Mouse (Mus musculus) forebrain, embryonic 11.5 days (tissue): ENCODE measurements at regions not wholly inside any gene's neighbourhood (a gene's known extent, or its start where the extent isn't known, plus 50 kb on each side); places are given as distances from the start of the nearest gene placed in this dataset.

Experiments used
- ATAC-seq: fragments of 200-750 bp; cut with Nextera tagmentation; replicated peaks from 2 replicates; pipeline ENCODE4 v1.8.0; 2017; ENCODE audit warnings: moderate TSS enrichment; ENCODE audit not compliant: low FRiP score
- DNase-seq: peaks from one replicate; pipeline ENCODE4 v3.0.0-alpha.2; 2017; ENCODE audit warnings: low spot score
- H3K27ac ChIP-seq: fragments of 300-500 bp; sonication (generic); 2 replicates; pipeline ENCODE4 v1.5.1; 2014; ENCODE audit warnings: low read depth, low read length
- H3K27me3 ChIP-seq: fragments of 300-500 bp; sonication (generic); 2 replicates; pipeline ENCODE4 v1.6.1; 2014; ENCODE audit warnings: mild to moderate bottlenecking, low read length, mixed read lengths; ENCODE audit not compliant: control insufficient read depth, insufficient read depth
- H3K36me3 ChIP-seq: fragments of 300-500 bp; sonication (generic); 2 replicates; pipeline ENCODE4 v1.6.1; 2014; ENCODE audit warnings: mild to moderate bottlenecking, low read length, moderate library complexity, mixed read lengths; ENCODE audit not compliant: control insufficient read depth, insufficient read depth
- H3K4me1 ChIP-seq: fragments of 300-500 bp; sonication (generic); replicated peaks from 2 replicates; pipeline ENCODE4 v1.6.1; 2014; ENCODE audit warnings: low read length, mixed read lengths; ENCODE audit not compliant: control insufficient read depth, insufficient read depth
- H3K4me2 ChIP-seq: fragments of 300-500 bp; sonication (generic); 2 replicates; pipeline ENCODE4 v1.6.1; 2014; ENCODE audit warnings: low read depth, mild to moderate bottlenecking, low read length, moderate library complexity, mixed read lengths; ENCODE audit not compliant: severe bottlenecking
- H3K4me3 ChIP-seq: fragments of 300-500 bp; sonication (generic); 2 replicates; pipeline ENCODE4 v1.5.1; 2014; ENCODE audit warnings: low read depth, low read length
- H3K9ac ChIP-seq: fragments of 300-500 bp; sonication (generic); 2 replicates; pipeline ENCODE4 v1.6.1; 2014; ENCODE audit warnings: low read length
- H3K9me3 ChIP-seq: fragments of 300-500 bp; sonication (generic); 2 replicates; pipeline ENCODE4 v1.6.1; 2016; ENCODE audit warnings: low read length, mixed read lengths; ENCODE audit not compliant: control insufficient read depth
- WGBS: fragments of 180-500 bp; shearing (Covaris S2); extraction: QIAGEN DNeasy Blood & Tissue Kit; methylation state at CpG from one replicate; pipeline ENCODE4 v1.1.7; 2014; 5-methylcytosine and 5-hydroxymethylcytosine counted together

DNA sequence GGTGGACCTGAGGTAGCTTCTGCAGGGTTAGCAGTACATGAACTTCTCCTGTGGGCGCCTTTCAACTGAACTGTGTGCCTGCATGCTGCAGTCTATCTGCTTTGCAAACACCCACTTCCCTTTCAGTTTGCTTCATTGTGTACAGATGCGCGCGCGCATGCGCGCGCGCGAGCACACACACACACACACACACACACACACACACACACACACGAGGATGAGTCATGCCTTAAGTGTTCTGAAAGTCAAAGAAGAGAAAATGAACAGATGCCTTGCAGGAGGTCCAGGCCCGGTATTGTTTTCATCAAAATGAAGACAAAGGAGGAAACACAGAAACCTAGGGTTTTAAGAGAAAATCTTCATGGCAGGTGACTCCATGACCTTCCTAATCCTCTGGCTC, 124.3 kb downstream of the Asb1 start:
- H3K27ac ChIP-seq: no peak overlapping the region
- H3K27me3 ChIP-seq: no peaks in the 10 kb centered on the region
- H3K9ac ChIP-seq: no peak overlapping the region
- no peak overlapping the region for H3K4me3 ChIP-seq
- no peaks in the 10 kb centered on the region for H3K9me3 ChIP-seq
- no peak for ATAC-seq
- no peaks in the 10 kb centered on the region for H3K4me1 ChIP-seq
- no peaks in the 10 kb centered on the region for H3K36me3 ChIP-seq
- H3K4me2 ChIP-seq: no peak overlapping the region
- no peak for DNase-seq
- WGBS: 86% methylated on average over 12 of the region's 12 CpGs

DNA sequence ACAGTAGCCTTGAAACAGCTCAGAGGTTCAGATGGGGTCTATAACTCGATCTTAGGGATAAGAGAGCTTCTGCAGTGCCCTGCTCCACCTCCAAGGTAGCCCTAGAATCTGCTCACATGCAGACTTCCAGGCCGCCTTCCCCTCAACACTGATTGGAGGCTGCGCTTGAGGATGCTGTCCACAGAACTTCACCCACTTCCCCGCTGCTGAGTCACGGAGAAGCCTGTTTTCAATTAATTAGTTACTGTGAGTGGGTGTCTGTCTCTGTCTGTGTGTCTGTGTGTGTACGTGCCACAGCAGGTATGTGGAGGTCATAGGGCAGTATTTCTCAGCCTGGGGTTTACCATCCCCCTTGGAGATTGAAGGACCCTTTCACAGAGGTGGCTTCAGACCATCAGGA, 128.2 kb downstream of the Asb1 start:
- no peak for DNase-seq
- Histone ChIP-seq H3K27me3 (no peaks in the 10 kb centered on the region), H3K9me3 (no peaks in the 10 kb centered on the region), H3K36me3 (no peaks in the 10 kb centered on the region), H3K4me1 (no peaks in the 10 kb centered on the region), H3K4me2 (no peak overlapping the region), H3K9ac (no peak overlapping the region), H3K4me3 (no peak overlapping the region), H3K27ac (no peak overlapping the region)
- no peak for ATAC-seq
- WGBS: 73% methylated on average over 6 of the region's 6 CpGs

DNA sequence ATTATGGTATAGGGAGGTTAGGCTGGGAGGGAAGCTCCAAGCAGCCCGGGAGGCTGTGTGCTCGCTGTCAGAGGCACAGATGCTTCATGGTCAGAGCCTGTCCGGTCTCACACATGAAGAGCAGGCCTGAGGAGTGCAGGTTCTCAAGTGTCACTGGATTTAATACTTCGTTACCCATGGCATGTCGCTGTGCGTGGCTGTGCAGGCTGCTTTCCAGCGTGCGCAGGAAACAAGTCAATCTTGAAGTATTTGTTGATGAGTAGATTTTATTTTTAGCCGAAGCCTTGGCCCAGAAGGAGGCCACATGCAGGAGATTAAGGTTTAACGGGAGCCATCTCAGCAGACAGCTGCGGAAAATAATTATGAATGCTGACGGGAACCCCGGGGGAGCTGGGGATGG, 130.3 kb upstream of the Twist2 start:
- Histone ChIP-seq H3K4me3 (no peak overlapping the region), H3K27me3 (no peaks in the 10 kb centered on the region), H3K4me1 (no peaks in the 10 kb centered on the region), H3K9me3 (no peaks in the 10 kb centered on the region), H3K27ac (no peak overlapping the region), H3K9ac (no peak overlapping the region), H3K36me3 (no peaks in the 10 kb centered on the region), H3K4me2 (no peak overlapping the region)
- 79% methylated on average over 13 of the region's 13 CpGs for WGBS
- DNase-seq: no peak
- ATAC-seq: no peak

GRCm38 (mm10) chr1:91674082-91674655, 127.1 kb upstream of the Twist2 start:
- WGBS: 86% methylated on average over 6 of the region's 6 CpGs
- H3K4me3 ChIP-seq: no peak overlapping the region
- H3K36me3 ChIP-seq: no peaks in the 10 kb centered on the region
- no peaks in the 10 kb centered on the region for H3K9me3 ChIP-seq
- H3K9ac ChIP-seq: no peak overlapping the region
- no peak overlapping the region for H3K27ac ChIP-seq
- no peaks in the 10 kb centered on the region for H3K27me3 ChIP-seq
- DNase-seq (no peak), ATAC-seq (no peak)
- H3K4me1 ChIP-seq: no peaks in the 10 kb centered on the region
- H3K4me2 ChIP-seq: no peak overlapping the region

GRCm38 (mm10) chr1:91677062-91677461, 124.2 kb upstream of the Twist2 start:
- no peak for DNase-seq
- WGBS: 74% methylated on average over 3 of the region's 3 CpGs
- Histone ChIP-seq H3K4me3 (no peak overlapping the region), H3K4me1 (no peaks in the 10 kb centered on the region), H3K27me3 (no peaks in the 10 kb centered on the region), H3K36me3 (no peaks in the 10 kb centered on the region), H3K9me3 (no peaks in the 10 kb centered on the region), H3K27ac (no peak overlapping the region), H3K4me2 (no peak overlapping the region), H3K9ac (no peak overlapping the region)
- no peak for ATAC-seq

DNA sequence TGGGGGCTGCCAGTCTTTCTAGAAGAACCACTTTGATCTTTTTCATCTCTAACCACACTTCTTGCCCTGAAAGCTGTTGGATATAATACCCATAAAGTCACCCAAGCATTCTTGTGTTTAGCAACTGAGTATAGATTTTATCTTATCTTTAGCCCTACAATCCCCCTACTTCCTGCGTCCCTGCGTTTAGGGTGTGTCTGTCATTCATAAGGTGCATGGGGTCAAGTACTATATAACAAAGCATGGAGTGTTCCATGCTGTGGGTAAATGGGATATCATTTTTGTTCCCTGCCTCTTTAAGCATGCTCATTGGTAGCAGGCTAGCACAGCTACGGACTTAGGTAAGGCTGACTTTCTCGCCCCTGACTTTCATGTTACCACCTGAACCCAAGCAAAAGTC, 122.5 kb upstream of the Twist2 start:
- no peaks in the 10 kb centered on the region for H3K4me1 ChIP-seq
- no peaks in the 10 kb centered on the region for H3K36me3 ChIP-seq
- ATAC-seq: no peak
- H3K4me3 ChIP-seq: no peak overlapping the region
- no peak overlapping the region for H3K4me2 ChIP-seq
- H3K9me3 ChIP-seq: no peaks in the 10 kb centered on the region
- no peak for DNase-seq
- 82% methylated on average over 4 of the region's 4 CpGs for WGBS
- H3K9ac ChIP-seq: no peak overlapping the region
- no peaks in the 10 kb centered on the region for H3K27me3 ChIP-seq
- H3K27ac ChIP-seq: no peak overlapping the region

DNA sequence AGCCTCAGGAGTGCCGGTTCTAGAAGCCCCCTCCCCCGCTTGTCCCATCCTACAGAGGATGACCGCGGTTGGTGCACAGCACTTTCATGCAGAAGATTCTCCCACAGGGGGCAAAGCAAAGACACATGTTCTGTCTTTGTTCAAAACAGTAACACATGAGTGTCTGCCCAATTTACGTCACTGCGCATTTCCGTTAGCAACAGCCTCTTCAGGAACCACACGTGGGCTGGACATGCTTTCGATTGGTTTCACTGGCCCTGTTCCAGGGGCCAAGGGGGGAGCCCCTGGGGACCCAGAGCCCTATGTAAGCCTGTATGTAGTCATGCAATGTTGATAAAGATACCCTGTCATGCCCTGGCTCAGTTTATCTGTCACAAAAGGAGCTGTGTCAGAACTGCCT, 116.2 kb upstream of the Twist2 start:
- H3K4me2 ChIP-seq: no peak overlapping the region
- H3K4me1 ChIP-seq: no peaks in the 10 kb centered on the region
- no peak overlapping the region for H3K27ac ChIP-seq
- no peaks in the 10 kb centered on the region for H3K27me3 ChIP-seq
- ATAC-seq (no peak), DNase-seq (no peak)
- H3K4me3 ChIP-seq: no peak overlapping the region
- no peaks in the 10 kb centered on the region for H3K9me3 ChIP-seq
- WGBS: 71% methylated on average over 9 of the region's 9 CpGs
- H3K9ac ChIP-seq: no peak overlapping the region
- no peaks in the 10 kb centered on the region for H3K36me3 ChIP-seq

GRCm38 (mm10) chr1:91685789-91686188, 115.5 kb upstream of the Twist2 start:
- no peaks in the 10 kb centered on the region for H3K27me3 ChIP-seq
- no peaks in the 10 kb centered on the region for H3K4me1 ChIP-seq
- ATAC-seq (no peak), DNase-seq (no peak)
- no peaks in the 10 kb centered on the region for H3K9me3 ChIP-seq
- 82% methylated on average over 6 of the region's 6 CpGs for WGBS
- H3K4me2 ChIP-seq: no peak overlapping the region
- H3K27ac ChIP-seq: no peak overlapping the region
- H3K9ac ChIP-seq: no peak overlapping the region
- no peaks in the 10 kb centered on the region for H3K36me3 ChIP-seq
- H3K4me3 ChIP-seq: no peak overlapping the region

DNA sequence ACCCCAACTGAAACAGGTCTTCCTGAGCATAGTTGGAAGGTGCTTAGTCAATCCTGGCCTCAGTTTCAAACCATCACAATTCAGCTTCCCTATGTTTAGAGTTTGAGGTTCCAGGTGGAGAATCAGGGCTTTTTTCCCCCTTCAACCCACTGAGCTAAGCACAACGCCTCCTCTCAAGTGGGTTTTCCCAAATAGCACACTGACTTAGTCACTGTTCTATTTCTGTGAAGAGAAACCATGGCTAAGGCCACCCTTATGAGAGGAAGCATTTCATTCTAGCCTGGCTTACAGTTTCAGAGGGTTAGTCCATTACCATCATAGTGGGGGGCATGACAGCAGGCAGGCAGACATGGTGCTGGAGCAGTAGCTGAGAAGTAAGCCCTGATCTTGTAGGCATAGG, 109.7 kb upstream of the Twist2 start:
- WGBS: 81% methylated on average over 1 of the region's 1 CpGs
- Histone ChIP-seq H3K4me3 (no peak overlapping the region), H3K27me3 (no peaks in the 10 kb centered on the region), H3K9ac (no peak overlapping the region), H3K4me2 (no peak overlapping the region), H3K9me3 (no peaks in the 10 kb centered on the region), H3K4me1 (no peaks in the 10 kb centered on the region), H3K36me3 (no peaks in the 10 kb centered on the region), H3K27ac (no peak overlapping the region)
- DNase-seq (no peak), ATAC-seq (no peak)
